Mouse (Mus musculus): ENCODE measurements around the gene Thegl.

Thegl gene

DNA sequence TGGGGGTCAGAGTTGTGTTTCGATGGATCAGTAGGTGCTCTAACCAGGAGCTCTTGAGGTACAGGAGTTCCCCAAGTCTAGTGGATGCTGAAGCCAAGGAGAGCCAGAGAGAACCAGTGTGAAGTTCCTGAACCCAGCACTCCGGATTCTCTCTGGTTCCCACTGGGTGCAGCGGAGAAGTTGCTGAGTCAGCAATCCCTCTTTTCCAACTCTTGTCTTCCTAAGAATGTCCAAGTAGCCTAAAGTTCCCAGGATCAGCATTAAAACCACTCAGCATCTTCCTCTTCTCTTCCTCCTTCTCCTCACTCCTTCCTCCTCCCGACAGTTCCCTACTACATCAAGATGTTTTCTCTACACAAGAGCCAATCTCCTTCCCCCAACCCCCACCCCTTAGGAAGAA, 68.6 kb downstream of the Thegl start:
- TF ChIP-seq GATA4 (IDR thresholded peaks at IDR 0.05; ENCODE audit: insufficient replicate concordance, low read length): no peak

DNA sequence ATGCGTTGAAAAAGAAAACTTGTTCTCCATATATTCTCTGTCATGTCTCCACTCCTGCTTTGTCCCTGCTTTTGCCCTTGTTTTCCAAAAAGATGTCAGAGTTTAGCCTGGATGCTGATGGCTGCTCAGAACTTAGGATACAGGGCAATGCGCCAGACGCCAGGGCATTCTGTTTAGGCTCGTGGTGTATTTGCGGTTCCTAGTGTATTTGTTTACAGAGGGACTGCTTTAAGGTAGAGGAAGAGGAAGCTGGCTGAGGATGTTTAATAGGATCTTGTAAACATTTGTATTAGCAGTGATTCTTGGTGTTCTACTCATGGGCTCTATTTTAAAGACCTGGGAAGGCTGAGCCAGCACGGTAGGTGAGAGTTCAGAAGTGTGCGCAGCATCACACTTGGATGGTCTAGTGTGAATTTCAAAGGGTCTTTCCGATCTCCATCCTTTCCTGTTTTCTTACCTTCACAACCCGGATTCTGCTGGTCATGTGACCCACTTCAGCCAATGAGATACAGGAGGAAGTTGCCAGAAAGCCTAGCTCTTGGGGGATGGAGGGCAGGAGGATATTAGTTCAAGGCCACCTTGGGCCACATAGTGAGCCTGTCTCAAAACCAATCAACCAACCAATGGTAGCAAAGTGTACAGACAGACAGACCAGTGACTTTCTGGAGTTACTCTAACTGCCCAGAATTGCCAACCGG, 70.1 kb downstream of the Thegl start:
- TF ChIP-seq GATA4 (IDR thresholded peaks at IDR 0.05; ENCODE audit: insufficient replicate concordance, low read length): no peak

DNA sequence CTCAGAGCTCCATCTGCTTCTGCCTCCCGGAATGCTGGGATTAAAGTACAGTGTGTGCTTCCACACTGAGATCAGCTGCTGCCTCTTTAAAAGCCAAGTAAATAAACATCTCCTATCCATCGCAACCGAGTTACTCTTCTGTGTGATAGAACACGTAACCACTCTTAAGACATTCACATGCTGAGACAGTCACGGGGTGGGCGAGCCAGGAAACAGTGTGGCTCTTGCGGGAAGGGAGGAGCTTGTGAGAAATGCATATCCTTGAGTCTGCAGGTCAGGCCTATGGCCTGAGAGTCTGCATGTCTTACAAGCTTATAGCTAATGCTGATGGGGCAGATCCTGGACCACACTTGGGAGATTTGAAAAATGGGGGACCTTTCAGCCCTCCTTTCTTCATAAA, 70.7 kb downstream of the Thegl start:
- no peak for TF ChIP-seq GATA4 (IDR thresholded peaks at IDR 0.05; ENCODE audit: insufficient replicate concordance, low read length)

DNA sequence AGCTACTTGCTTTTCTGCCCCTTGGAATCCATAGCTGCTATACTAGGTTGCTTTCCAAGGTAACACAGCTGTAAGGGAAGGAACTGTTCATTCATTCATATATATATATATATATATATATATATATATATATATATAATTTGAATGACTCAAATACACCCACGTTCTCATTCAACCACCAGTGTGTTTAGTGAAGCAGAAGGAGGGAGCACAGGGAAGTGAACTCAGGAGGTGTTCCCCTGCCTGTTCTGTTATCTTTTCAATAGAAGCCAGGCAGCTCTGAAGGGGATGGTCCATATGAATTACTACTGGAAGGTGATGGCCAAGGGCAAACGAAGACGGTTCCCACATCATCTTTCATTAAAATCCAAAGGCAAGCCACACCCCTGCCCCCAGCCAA, 71.3 kb downstream of the Thegl start:
- TF ChIP-seq GATA4 (IDR thresholded peaks at IDR 0.05; ENCODE audit: insufficient replicate concordance, low read length): no peak

DNA sequence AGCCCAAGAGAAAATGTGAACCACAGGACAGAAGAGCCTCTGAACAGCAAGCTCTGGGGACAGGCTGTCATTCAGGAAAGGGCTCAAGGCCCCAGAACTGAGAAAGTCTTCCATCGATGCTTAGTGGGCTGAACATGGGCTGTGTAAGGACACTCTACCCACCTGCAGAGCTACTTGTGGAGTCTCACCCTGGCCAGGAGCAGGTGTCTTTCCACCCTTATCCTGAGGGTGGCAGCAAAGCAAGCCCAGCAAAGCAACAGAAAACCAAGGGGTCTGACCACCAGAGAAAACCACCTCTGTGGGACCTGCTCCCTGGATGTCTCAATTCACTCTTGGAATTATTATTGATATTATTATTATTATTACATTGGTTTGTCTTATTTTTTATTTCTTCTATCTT, 73.5 kb downstream of the Thegl start:
- TF ChIP-seq GATA4 (IDR thresholded peaks at IDR 0.05; ENCODE audit: insufficient replicate concordance, low read length): no peak

DNA sequence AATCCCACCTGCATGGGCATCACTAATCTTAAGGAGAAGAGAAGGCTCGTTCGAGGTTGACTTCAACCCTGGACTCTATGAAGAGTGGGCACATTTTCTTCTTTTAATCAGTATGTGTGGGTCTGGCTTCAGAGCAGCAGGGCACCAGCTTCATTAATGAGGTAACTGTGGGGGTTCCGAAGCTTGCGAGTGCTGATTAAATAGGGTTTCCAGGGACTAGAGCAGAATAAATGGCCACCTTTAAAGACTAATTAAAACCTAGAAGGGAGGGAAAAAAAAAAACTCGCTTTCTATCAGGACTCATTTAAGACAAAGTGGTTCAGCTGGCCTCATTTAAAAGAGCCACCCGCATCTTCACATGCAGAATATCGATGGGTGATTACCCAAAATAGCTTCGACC, 74.1 kb downstream of the Thegl start:
- TF ChIP-seq GATA4 (IDR thresholded peaks at IDR 0.05; ENCODE audit: insufficient replicate concordance, low read length): no peak

DNA sequence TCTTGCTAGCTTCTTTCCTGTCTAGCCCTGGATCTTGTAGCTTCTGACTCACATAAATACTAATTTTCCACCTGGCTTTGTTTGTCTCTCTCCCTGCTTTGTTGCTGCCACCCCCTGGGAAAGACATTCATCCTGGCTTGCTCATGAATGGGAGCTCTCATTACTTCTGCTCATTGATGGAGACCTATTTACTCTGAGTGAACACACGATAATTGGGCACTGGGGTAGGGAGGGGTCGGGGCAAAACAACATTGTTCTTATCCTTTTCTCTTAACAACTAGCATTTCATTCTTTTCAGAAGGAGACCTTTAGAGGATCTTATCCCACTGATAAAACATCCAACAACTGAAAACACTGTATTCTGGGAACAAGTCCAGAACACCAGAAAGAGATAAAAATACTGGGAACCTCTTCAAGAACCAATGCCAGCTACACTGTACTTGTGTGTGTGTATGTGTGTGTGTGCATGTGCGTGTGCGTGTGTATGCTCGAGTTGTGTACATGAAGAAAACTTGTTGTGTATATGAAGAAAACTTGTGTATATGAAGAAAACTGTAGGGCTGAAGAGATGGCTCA, 74.8 kb downstream of the Thegl start:
- TF ChIP-seq GATA4 (IDR thresholded peaks at IDR 0.05; ENCODE audit: insufficient replicate concordance, low read length): no peak

DNA sequence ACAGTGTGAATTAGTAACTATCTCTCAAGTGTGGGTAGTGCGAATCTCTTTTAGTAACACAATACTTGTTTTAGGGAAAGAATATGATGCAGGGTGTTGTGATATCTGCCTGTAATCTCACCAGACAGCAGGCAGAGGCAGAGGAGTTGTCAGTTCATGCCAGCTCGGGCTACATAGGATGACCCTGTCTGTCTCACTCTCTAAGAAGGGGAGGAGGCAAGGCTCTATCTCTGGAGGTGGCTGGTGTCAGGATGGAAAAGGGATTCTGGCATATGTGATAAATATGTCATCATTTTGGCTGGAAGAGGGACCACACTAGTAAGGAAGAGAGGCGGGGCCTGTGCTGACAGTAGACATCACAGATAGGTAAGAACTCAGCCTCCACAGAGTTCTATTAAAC, 76.1 kb downstream of the Thegl start:
- TF ChIP-seq GATA4 (IDR thresholded peaks at IDR 0.05; ENCODE audit: insufficient replicate concordance, low read length): no peak

DNA sequence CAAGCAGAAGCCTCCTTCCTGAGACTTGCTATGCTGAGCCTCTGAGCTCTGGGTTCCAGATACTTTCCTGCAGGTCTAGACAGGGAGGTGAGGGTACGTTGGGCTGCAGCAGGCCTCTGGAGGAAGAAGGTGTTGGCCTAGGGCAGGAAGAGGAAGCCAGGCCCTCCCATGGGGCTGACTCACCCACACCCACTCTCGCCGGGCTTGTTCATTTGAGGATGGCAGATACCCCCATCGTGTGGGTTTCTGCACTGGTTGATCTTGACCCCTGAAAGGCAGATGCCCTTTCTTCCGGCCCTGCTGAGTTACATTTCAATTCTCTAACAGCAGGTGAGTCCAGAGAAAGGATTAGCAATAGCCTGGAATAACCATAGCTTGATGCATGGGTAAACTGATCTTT, 76.7 kb downstream of the Thegl start:
- TF ChIP-seq GATA4 (IDR thresholded peaks at IDR 0.05; ENCODE audit: insufficient replicate concordance, low read length): no peak

DNA sequence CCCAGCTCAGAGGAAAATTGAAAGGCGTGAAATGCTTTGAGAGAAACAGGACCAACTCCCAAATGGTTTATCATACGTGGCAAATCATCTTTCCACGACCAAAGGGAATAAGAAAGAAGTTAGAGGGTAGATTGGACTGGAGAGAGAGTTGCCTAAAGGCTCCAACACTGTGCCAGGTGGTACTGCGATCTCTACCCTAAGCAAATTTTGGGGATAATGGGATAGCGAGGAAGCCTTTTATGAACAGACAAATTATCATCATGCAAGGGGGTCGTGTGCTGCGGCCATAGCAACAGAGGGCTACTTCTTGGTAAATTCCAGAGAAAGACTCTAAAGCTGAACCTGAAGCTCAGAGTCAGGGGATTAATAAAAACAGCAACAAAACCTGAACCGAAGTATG, 78.1 kb downstream of the Thegl start:
- no peak for TF ChIP-seq GATA4 (IDR thresholded peaks at IDR 0.05; ENCODE audit: insufficient replicate concordance, low read length)

DNA sequence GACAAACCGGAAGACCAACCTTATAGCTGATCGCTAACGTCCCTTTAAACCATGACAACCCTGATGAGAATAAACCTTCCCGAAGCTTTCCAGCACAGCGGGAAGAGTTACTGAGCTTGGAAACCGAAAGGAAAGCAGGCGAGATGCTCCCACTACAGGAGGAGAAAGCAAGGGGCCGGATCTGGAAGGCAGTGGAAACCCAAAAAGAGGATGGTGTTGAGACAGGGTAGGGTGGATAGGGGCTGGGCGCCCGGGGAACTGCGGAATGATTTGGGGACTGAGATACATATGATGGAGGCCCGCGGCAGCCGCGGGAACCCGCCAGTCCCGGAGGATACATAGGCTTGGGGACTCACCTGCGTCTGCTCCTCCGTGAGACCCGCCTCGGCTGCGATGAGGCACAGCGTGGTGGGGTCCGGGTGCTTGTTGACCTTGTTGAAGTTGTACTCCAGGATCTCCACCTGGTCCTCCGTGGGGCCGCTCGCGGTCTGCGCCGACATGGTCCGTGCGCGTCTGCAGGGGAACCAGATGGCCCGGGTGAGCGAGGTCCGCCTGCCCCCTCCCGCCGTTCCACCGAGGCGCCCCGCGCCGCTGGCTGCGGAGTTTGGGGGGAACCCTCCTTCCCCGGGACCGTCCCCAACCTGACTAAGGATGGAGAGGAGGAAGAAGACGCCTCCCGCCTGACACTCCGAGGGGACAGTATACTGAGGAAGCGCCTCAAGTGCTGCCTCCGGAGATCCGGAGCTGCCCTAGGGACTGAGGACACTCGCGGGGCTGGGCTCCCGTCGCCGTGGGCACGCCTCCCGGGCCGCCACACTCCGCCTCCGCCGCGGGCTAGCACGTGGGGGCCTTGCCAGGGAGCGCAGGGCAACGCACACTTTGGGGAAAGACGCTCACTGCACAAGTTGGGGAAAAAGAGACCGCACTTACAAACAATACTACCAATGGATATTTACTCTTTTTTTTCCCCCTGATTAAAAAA, 79.0 kb downstream of the Thegl start:
- no peak for TF ChIP-seq GATA4 (IDR thresholded peaks at IDR 0.05; ENCODE audit: insufficient replicate concordance, low read length)

DNA sequence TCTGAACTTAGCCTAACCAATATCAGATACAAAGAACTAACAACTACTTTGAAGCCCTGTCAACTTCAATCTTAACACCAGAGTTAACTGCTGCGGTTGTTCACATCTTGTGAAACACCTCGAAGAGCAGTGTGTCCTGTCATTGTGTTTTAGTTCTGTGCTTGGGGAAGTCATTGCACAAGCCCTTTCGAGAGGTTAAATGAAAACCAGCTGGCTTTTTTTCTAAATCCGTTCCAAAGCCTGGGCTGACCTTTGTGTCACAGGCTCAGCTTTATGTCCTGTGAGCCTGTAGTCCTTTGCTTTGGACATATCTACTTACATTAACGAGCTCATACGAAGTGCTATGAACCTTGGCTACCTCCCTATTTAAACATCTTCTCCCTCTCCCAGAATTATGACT, 81.9 kb downstream of the Thegl start:
- no peak for TF ChIP-seq GATA4 (IDR thresholded peaks at IDR 0.05; ENCODE audit: insufficient replicate concordance, low read length)

DNA sequence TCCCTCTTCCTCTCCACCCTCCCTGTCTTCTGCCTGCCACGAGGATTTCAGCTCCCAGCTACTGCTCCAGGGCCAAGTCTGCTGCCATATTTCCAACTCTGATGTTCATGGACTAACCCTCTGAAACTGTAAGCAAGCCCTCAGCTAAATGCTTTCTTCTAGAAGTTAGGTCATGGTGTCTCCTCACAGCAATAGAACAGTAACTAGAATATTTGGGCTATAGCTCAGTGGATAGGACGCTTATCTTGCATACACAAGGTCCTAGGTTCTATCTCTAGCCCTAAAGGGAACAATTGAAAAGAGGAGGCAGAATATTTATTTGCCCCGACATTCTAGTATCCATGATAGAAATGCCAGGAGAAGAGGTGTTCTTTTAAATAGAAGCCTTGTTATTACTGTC, 83.1 kb downstream of the Thegl start:
- no peak for TF ChIP-seq GATA4 (IDR thresholded peaks at IDR 0.05; ENCODE audit: insufficient replicate concordance, low read length)

DNA sequence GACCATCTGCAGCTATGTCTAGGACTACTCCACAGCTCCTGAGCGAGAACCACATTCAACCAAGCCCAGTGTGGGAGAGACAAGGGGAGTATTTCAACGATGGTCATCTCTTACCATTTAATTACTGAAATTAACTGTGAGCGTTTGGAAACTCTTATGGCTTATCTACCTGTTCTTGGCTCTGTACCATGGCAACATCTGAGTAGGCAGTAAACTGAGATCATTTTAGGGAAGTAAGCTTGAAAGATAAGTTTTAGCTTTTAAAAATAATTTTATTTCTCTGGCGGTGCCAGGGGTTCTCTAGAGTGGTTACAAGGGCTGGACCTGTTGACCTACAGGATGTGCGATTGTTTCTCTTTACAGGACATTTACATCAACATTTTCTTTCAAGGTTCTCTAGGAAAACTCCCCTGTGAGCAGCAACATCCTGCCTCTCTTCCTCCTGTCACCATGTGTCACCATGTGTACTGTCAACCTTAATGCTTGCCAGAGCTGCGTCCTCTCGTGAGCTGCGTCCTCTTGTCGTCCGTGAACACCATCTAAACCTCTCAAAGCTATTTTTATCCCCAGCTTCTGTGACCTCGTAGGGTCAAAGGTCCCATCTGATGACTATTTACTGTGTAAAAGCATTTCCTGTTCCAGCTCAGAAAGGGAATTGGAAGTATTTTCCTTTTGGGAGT, 83.6 kb downstream of the Thegl start:
- no peak for TF ChIP-seq GATA4 (IDR thresholded peaks at IDR 0.05; ENCODE audit: insufficient replicate concordance, low read length)

DNA sequence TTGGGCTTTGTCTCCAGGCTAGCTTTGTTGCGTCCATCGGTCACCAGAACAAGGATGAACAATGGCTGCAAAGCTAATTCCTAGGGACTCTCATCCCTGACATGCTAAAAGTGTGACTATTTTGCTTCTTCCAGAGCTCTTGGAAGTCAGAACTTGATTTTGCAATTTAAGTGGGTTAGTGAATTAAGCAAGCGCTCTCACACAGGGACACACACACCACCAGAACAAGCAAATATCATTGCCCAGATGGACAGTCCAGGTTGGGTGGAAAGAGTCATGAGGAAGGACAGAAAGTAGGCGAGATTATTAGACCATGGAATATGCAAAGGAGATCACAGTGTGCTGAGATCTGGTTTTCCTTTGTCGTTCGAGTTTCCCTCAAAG, 84.2 kb downstream of the Thegl start:
- TF ChIP-seq GATA4 (IDR thresholded peaks at IDR 0.05; ENCODE audit: insufficient replicate concordance, low read length): no peak
